Mouse (Mus musculus) spleen, adult 2 months (tissue): ENCODE measurements around the gene Fndc3b.

ENCODE experiments used
- CTCF ChIP-seq: fragments of 200-500 bp; IDR thresholded peaks from 2 replicates; pipeline ENCODE4 v1.5.1; 2011; ENCODE audit warnings: mild to moderate bottlenecking, inconsistent platforms; ENCODE audit not compliant: insufficient read depth, insufficient read length, insufficient replicate concordance; ENCODE audit errors: extremely low read depth
- POLR2A ChIP-seq: fragments of 200-500 bp; IDR thresholded peaks from 2 replicates; pipeline ENCODE4 v1.6.1; 2011; ENCODE audit warnings: low read depth, low read length, inconsistent platforms

DNA sequence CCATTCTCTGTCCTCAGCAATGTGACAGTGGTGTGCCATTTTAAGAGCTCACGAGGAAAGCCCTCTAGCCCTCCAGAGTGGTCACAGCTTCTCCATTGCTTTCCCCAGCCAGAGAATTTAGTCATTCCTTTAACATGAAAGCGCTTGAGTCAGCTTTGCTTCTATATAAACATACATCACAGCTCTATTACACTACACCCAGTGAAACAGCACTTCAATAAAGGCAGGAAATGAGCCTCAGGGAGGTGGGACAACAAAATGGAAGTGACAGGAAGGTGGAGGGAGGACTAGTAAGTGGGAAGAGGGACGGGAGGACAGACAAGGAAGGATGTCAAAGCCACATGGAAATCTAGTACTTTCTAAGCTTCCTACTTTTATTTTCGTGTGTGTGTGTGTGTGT, 88.7 kb downstream of the Fndc3b start:
- TF ChIP-seq CTCF = no peak
- TF ChIP-seq POLR2A = no peak
